Mouse (Mus musculus) ovary, adult 18-20 months (tissue): ENCODE measurements around the gene Snrpd3.
A peak's percentile ranks its signal among the peaks of the same experiment; 100 is the strongest.
"Not testable (repeated sequence)": the region's sequence is repeated elsewhere in the genome, so short reads cannot be mapped to it uniquely, and the experiment has no call there.

Experiments used
- DNase-seq: peaks from one replicate; pipeline ENCODE4 v3.0.0; 2022; ENCODE audit warnings: low spot score, mixed read lengths

The Snrpd3 gene

GRCm38 (mm10) chr10:75517073-75517757 is at the start of gene Snrpd3:
Snrpd3 (plus strand) TSS chr10:75517551.
- DNase-seq, result peak; percentile 95

- DNase-seq, result no peak
These were observed 43.9 kb upstream of the Snrpd3 start for GRCm38 (mm10) chr10:75473411-75473810.

- DNase-seq, result no peak
These were observed 42.8 kb upstream of the Snrpd3 start for GRCm38 (mm10) chr10:75474571-75474970.

GRCm38 (mm10) chr10:75475139-75475850 is 42.1 kb upstream of the Snrpd3 start:
- not testable (repeated sequence) for DNase-seq

- no peak for DNase-seq
These were observed 40.3 kb upstream of the Snrpd3 start for GRCm38 (mm10) chr10:75477034-75477433.

- no peak for DNase-seq
These were observed 37.4 kb upstream of the Snrpd3 start for GRCm38 (mm10) chr10:75479955-75480354.

GRCm38 (mm10) chr10:75481703-75482102 is 35.6 kb upstream of the Snrpd3 start:
- no peak for DNase-seq

- DNase-seq, result no peak
These were observed 35.1 kb upstream of the Snrpd3 start for GRCm38 (mm10) chr10:75482271-75482670.

GRCm38 (mm10) chr10:75482919-75483483 is 34.4 kb upstream of the Snrpd3 start:
- no peak for DNase-seq

GRCm38 (mm10) chr10:75484066-75484465 is 33.3 kb upstream of the Snrpd3 start:
- no peak for DNase-seq

- DNase-seq, result no peak
These were observed 32.6 kb upstream of the Snrpd3 start for GRCm38 (mm10) chr10:75484767-75485166.

- peak; percentile 38 for DNase-seq
These were observed 31.0 kb upstream of the Snrpd3 start for GRCm38 (mm10) chr10:75486086-75486979.

- no peak for DNase-seq
These were observed 30.2 kb upstream of the Snrpd3 start for GRCm38 (mm10) chr10:75487131-75487530.

- no peak for DNase-seq
These were observed 27.8 kb upstream of the Snrpd3 start for GRCm38 (mm10) chr10:75489522-75489921.

GRCm38 (mm10) chr10:75490731-75491130 is 26.6 kb upstream of the Snrpd3 start:
- DNase-seq, result no peak

- no peak for DNase-seq
These were observed 26.0 kb upstream of the Snrpd3 start for GRCm38 (mm10) chr10:75491234-75491935.

- DNase-seq, result no peak
These were observed 25.5 kb upstream of the Snrpd3 start for GRCm38 (mm10) chr10:75491936-75492262.

- DNase-seq, result no peak
These were observed 22.0 kb upstream of the Snrpd3 start for GRCm38 (mm10) chr10:75495304-75495703.

- no peak for DNase-seq
These were observed 21.4 kb upstream of the Snrpd3 start for GRCm38 (mm10) chr10:75495921-75496320.

GRCm38 (mm10) chr10:75499214-75499613 is 18.1 kb upstream of the Snrpd3 start:
- not testable (repeated sequence) for DNase-seq

- no peak for DNase-seq
These were observed 17.6 kb upstream of the Snrpd3 start for GRCm38 (mm10) chr10:75499791-75500190.

GRCm38 (mm10) chr10:75500345-75500744 is 17.0 kb upstream of the Snrpd3 start:
- no peak for DNase-seq
